Mouse (Mus musculus) E14TG2a.4 (cell line): ENCODE measurements around the gene Mettl17.

Source experiments
- CTCF ChIP-seq: conservative IDR thresholded peaks from 2 replicates; pipeline ENCODE4 v1.5.1; 2014; ENCODE audit warnings: low read length
- NANOG ChIP-seq: IDR thresholded peaks from 2 replicates; pipeline ENCODE4 v1.6.1; 2014; ENCODE audit warnings: borderline replicate concordance, low read length, mixed read lengths
- POU5F1 ChIP-seq: IDR thresholded peaks from 2 replicates; pipeline ENCODE4 v1.6.1; 2014; ENCODE audit warnings: low read length, borderline replicate concordance

- TF ChIP-seq CTCF (peak; percentile 84), POU5F1 (no peak), NANOG (no peak)
Measured at GRCm38 (mm10) chr14:51902806-51903710, 18.4 kb downstream of the Mettl17 start.
